ENCODE assay signal across 31 mouse cellular contexts in genomic region chr6:106732563-106732962, GRCm38 (mm10). TPM values are rescaled to one million over a fixed set of nuclear protein-coding genes. Genes with fewer than 3 reads are reported as not detected.
A peak's percentile ranks its signal among the peaks of the same experiment; 100 is the strongest.
DNase-seq lines count a peak whose midpoint lies in the region; ATAC-seq and TF ChIP-seq lines count a peak whose summit lies in the region.
"Had no signal": no experiment of that assay in that cellular context is flagged by ENCODE, and none has a peak within 500 bp of the region (broad histone marks: within the 10 kb centered on the region; RNA-seq: fewer than 3 reads in every experiment).

No protein-coding gene starts in this region.

- DNase-seq in embryonic facial prominence, embryonic 10.5 days (ENCODE audit: low spot score), result no peak
- DNase-seq in liver, embryonic 14.5 days (ENCODE audit: low read depth in 3 of 3, low spot score in 3 of 3), result no peak
- DNase-seq in cerebellum, adult 2 months, result no peak
- DNase-seq in lung, postnatal 14 days, result no peak
- DNase-seq: adrenal gland, adult 2 months; adrenal gland, postnatal 14 days; B cell, adult 2 months; cerebellum, adult 11 months; cerebellum, adult 8-10 months; cerebellum, postnatal 10 days; cerebellum, postnatal 36 days; gastrocnemius, postnatal 25 days; heart, postnatal 10 days; heart, postnatal 36 days had no signal

- H3K4me3 ChIP-seq in embryonic facial prominence, embryonic 13.5 days, result no peak overlapping the region
- no peak overlapping the region for H3K4me3 ChIP-seq in embryonic facial prominence, embryonic 10.5 days
- no peak overlapping the region for H3K4me3 ChIP-seq in liver, embryonic 14.5 days (ENCODE audit: insufficient read depth in 1 of 2, low read depth in 2 of 2, low read length in 2 of 2)
- H3K4me3 ChIP-seq in liver, embryonic 12.5 days, result no peak overlapping the region
- H3K4me3 ChIP-seq in cerebellum, adult 2 months (replicated peaks; ENCODE audit: insufficient read depth, low read depth, low read length), result no peak overlapping the region
- H3K4me3 ChIP-seq: embryonic facial prominence, embryonic 12.5 days; erythroblast, embryonic 14.5 days; forebrain, embryonic 12.5 days; forebrain, embryonic 15.5 days; hindbrain, embryonic 10.5 days; hindbrain, embryonic 13.5 days had no signal

- no peaks in the 10 kb centered on the region for H3K9me3 ChIP-seq in embryonic facial prominence, embryonic 13.5 days
- H3K9me3 ChIP-seq in embryonic facial prominence, embryonic 10.5 days, result no peaks in the 10 kb centered on the region
- H3K9me3 ChIP-seq in liver, embryonic 14.5 days (ENCODE audit: control insufficient read depth, low read length), result no peaks in the 10 kb centered on the region
- no peaks in the 10 kb centered on the region for H3K9me3 ChIP-seq in liver, embryonic 12.5 days (replicated peaks)
- H3K9me3 ChIP-seq: embryonic facial prominence, embryonic 12.5 days; forebrain, embryonic 12.5 days; forebrain, embryonic 15.5 days; hindbrain, embryonic 10.5 days; hindbrain, embryonic 13.5 days had no signal

- no peak for TF ChIP-seq POLR2A in cerebellum, adult 2 months (IDR thresholded peaks at IDR 0.05; ENCODE audit: borderline replicate concordance, insufficient read depth, low read length)

- TF ChIP-seq EP300 in liver, embryonic 14.5 days (IDR thresholded peaks at IDR 0.05; ENCODE audit: low read depth), result no peak

- TF ChIP-seq CTCF in liver, embryonic 14.5 days (IDR thresholded peaks at IDR 0.05; ENCODE audit: low read depth), result no peak
- no peak for TF ChIP-seq CTCF in cerebellum, adult 2 months (IDR thresholded peaks at IDR 0.05; ENCODE audit: borderline replicate concordance, insufficient read depth, low read depth, low read length)

- 0 out of 2 replicates have a peak, but pooled peaks have one; percentile 37 for ATAC-seq in embryonic facial prominence, embryonic 13.5 days (ENCODE audit: insufficient number of reproducible peaks, insufficient read depth, low FRiP score, low TSS enrichment, low read depth)
- ATAC-seq in liver, embryonic 14.5 days (ENCODE audit: insufficient read depth), result 0 out of 2 replicates have a peak, but pooled peaks have one; percentile 18
- no peak for ATAC-seq in liver, embryonic 12.5 days
- peak; percentile 66 for ATAC-seq in megakaryocyte, adult 5-6 weeks (ENCODE audit: poor library complexity, severe bottlenecking)
- ATAC-seq: forebrain, embryonic 15.5 days; hindbrain, embryonic 16.5 days had no signal

- WGBS in embryonic facial prominence, embryonic 13.5 days, result 78% methylated on average over 4 of the region's 4 CpGs
- WGBS in embryonic facial prominence, embryonic 10.5 days, result 88% methylated on average over 4 of the region's 4 CpGs
- WGBS in liver, embryonic 14.5 days (ENCODE audit: insufficient replicate concordance), result 30% methylated on average over 4 of the region's 4 CpGs
- WGBS in liver, embryonic 12.5 days (ENCODE audit: insufficient replicate concordance), result 37% methylated on average over 4 of the region's 4 CpGs
- 82% methylated on average over 4 of the region's 4 CpGs for whole genome bisulfite sequencing in cerebellum, adult 2 months

- no peaks in the 10 kb centered on the region for H3K4me1 ChIP-seq in embryonic facial prominence, embryonic 13.5 days
- H3K4me1 ChIP-seq in embryonic facial prominence, embryonic 10.5 days, result no peaks in the 10 kb centered on the region
- H3K4me1 ChIP-seq in liver, embryonic 14.5 days (replicated peaks; ENCODE audit: control insufficient read depth in 2 of 2, insufficient read depth in 2 of 2, low read length in 1 of 2), result no peaks in the 10 kb centered on the region
- no peaks in the 10 kb centered on the region for H3K4me1 ChIP-seq in liver, embryonic 12.5 days
- H3K4me1 ChIP-seq in cerebellum, adult 2 months (ENCODE audit: control insufficient read depth, insufficient read depth, low read length), result no peaks in the 10 kb centered on the region
- H3K4me1 ChIP-seq: embryonic facial prominence, embryonic 12.5 days; forebrain, embryonic 12.5 days; forebrain, embryonic 15.5 days; hindbrain, embryonic 10.5 days; hindbrain, embryonic 13.5 days had no signal

- H3K9ac ChIP-seq in embryonic facial prominence, embryonic 13.5 days, result no peak overlapping the region
- H3K9ac ChIP-seq in liver, embryonic 14.5 days (replicated peaks), result no peak overlapping the region
- no peak overlapping the region for H3K9ac ChIP-seq in liver, embryonic 12.5 days
- H3K9ac ChIP-seq: embryonic facial prominence, embryonic 12.5 days; forebrain, embryonic 12.5 days; forebrain, embryonic 15.5 days; hindbrain, embryonic 13.5 days had no signal

- no peaks in the 10 kb centered on the region for H3K27me3 ChIP-seq in embryonic facial prominence, embryonic 13.5 days
- H3K27me3 ChIP-seq in embryonic facial prominence, embryonic 10.5 days (replicated peaks; ENCODE audit: low read depth, poor library complexity, severe bottlenecking), result no peaks in the 10 kb centered on the region
- no peaks in the 10 kb centered on the region for H3K27me3 ChIP-seq in liver, embryonic 14.5 days (ENCODE audit: control insufficient read depth, insufficient read depth, low read length)
- H3K27me3 ChIP-seq in liver, embryonic 12.5 days (replicated peaks), result no peaks in the 10 kb centered on the region
- no peaks in the 10 kb centered on the region for H3K27me3 ChIP-seq in cerebellum, adult 2 months (ENCODE audit: control insufficient read depth, insufficient read depth, low read length)
- H3K27me3 ChIP-seq: CH12.LX; embryonic facial prominence, embryonic 12.5 days; forebrain, embryonic 12.5 days; forebrain, embryonic 15.5 days; hindbrain, embryonic 13.5 days had no signal

- no peak overlapping the region for H3K4me2 ChIP-seq in embryonic facial prominence, embryonic 13.5 days
- H3K4me2 ChIP-seq in liver, embryonic 14.5 days (ENCODE audit: low read depth), result no peak overlapping the region
- no peak overlapping the region for H3K4me2 ChIP-seq in liver, embryonic 12.5 days
- H3K4me2 ChIP-seq: embryonic facial prominence, embryonic 12.5 days; forebrain, embryonic 12.5 days; forebrain, embryonic 15.5 days; heart, embryonic 11.5 days; hindbrain, embryonic 13.5 days had no signal

- H3K36me3 ChIP-seq in embryonic facial prominence, embryonic 13.5 days, result no peaks in the 10 kb centered on the region
- H3K36me3 ChIP-seq in embryonic facial prominence, embryonic 10.5 days (replicated peaks), result no peaks in the 10 kb centered on the region
- H3K36me3 ChIP-seq in liver, embryonic 14.5 days (replicated peaks; ENCODE audit: control insufficient read depth, insufficient read depth, low read depth), result no peaks in the 10 kb centered on the region
- H3K36me3 ChIP-seq in liver, embryonic 12.5 days, result no peaks in the 10 kb centered on the region
- H3K36me3 ChIP-seq: embryonic facial prominence, embryonic 12.5 days; forebrain, embryonic 12.5 days; forebrain, embryonic 15.5 days; hindbrain, embryonic 10.5 days; hindbrain, embryonic 13.5 days had no signal

- H3K27ac ChIP-seq in embryonic facial prominence, embryonic 13.5 days, result no peak overlapping the region
- no peak overlapping the region for H3K27ac ChIP-seq in embryonic facial prominence, embryonic 10.5 days (replicated peaks)
- no peak overlapping the region for H3K27ac ChIP-seq in liver, embryonic 14.5 days
- H3K27ac ChIP-seq in liver, embryonic 12.5 days, result no peak overlapping the region
- no peak overlapping the region for H3K27ac ChIP-seq in cerebellum, adult 2 months (ENCODE audit: insufficient read depth, low read length)
- H3K27ac ChIP-seq: embryonic facial prominence, embryonic 12.5 days; forebrain, embryonic 12.5 days; forebrain, embryonic 15.5 days; hindbrain, embryonic 10.5 days; hindbrain, embryonic 13.5 days had no signal

RNA-seq across cellular contexts. Expression of gene Il5ra, which starts 16.3 kb away (rescaled TPM):
- not detected in 2 replicates for polyA plus RNA-seq in embryonic facial prominence, embryonic 13.5 days (2015; fragmentation: Nextera tagmentation; extraction: Ambion mirVana)
- polyA plus RNA-seq in embryonic facial prominence, embryonic 10.5 days (2016; fragmentation: Nextera tagmentation; extraction: Ambion mirVana), result not detected in 2 replicates
- 0.08 and 0.09 TPM in 2 replicates for polyA plus RNA-seq in liver, embryonic 14.5 days (2012; rRNA removed)
- 0.09 and 0.13 TPM in 2 replicates for polyA plus RNA-seq in liver, embryonic 14.5 days (2014; fragmentation: Nextera tagmentation; extraction: Ambion mirVana)
- polyA plus RNA-seq in liver, embryonic 12.5 days (2016; fragmentation: Nextera tagmentation; extraction: Ambion mirVana), result 0.20 and 0.25 TPM in 2 replicates
- total RNA-seq in megakaryocyte, adult 5-6 weeks (2015), result 3.1 and 4.2 TPM in 2 replicates
- total RNA-seq in megakaryocyte, adult 5-6 weeks (2017), result 4.3 and 5.9 TPM in 2 replicates
- not detected in 2 replicates for polyA plus RNA-seq in cerebellum, adult 2 months (2012; rRNA removed)
- total RNA-seq: adrenal gland, adult 2 months; adrenal gland, postnatal 4 days; gastrocnemius, adult 8-10 months; gastrocnemius, postnatal 25 days; heart, adult 8-10 months; heart, postnatal 10 days; MEL had no signal
- polyA plus RNA-seq: adrenal gland, adult 2 months; embryonic facial prominence, embryonic 12.5 days; erythroblast, embryonic 14.5 days; forebrain, embryonic 12.5 days; heart, embryonic 11.5 days; heart, embryonic 14.5 days; hindbrain, embryonic 13.5 days; hindbrain, embryonic 16.5 days had no signal

RNA-seq across cellular contexts. Expression of gene Trnt1, which starts 36.4 kb away (rescaled TPM):
- 64.4 and 64.5 TPM in 2 replicates for polyA plus RNA-seq in embryonic facial prominence, embryonic 13.5 days (2015; fragmentation: Nextera tagmentation; extraction: Ambion mirVana)
- 65.1 and 69.9 TPM in 2 replicates for polyA plus RNA-seq in embryonic facial prominence, embryonic 10.5 days (2016; fragmentation: Nextera tagmentation; extraction: Ambion mirVana)
- 7.9 and 14.0 TPM in 2 replicates for polyA plus RNA-seq in liver, embryonic 14.5 days (2012; rRNA removed)
- polyA plus RNA-seq in liver, embryonic 14.5 days (2014; fragmentation: Nextera tagmentation; extraction: Ambion mirVana), result 33.4 and 35.8 TPM in 2 replicates
- 57.4 and 59.2 TPM in 2 replicates for polyA plus RNA-seq in liver, embryonic 12.5 days (2016; fragmentation: Nextera tagmentation; extraction: Ambion mirVana)
- total RNA-seq in megakaryocyte, adult 5-6 weeks (2015), result 27.9 and 35.9 TPM in 2 replicates
- 50.4 and 52.2 TPM in 2 replicates for total RNA-seq in megakaryocyte, adult 5-6 weeks (2017)
- polyA plus RNA-seq in cerebellum, adult 2 months (2012; rRNA removed), result 32.2 and 34.9 TPM in 2 replicates
